Mouse (Mus musculus) CD4-positive, CD25-positive, alpha-beta regulatory T cell, adult 2 months (primary cell): Measurements from ENCODE around the gene Nme3.
"Not testable (repeated sequence)": the region's sequence is repeated elsewhere in the genome, so short reads cannot be mapped to it uniquely, and the experiment has no call there.

Source experiments
- DNase-seq: peaks from one replicate; pipeline ENCODE4 v3.0.0-alpha.2; 2012; ENCODE audit warnings: low read depth, low spot score

The Nme3 gene

GRCm38 (mm10) chr17:24899153-24899552 is 2.9 kb downstream of the Nme3 start:
- DNase-seq = no peak

DNA sequence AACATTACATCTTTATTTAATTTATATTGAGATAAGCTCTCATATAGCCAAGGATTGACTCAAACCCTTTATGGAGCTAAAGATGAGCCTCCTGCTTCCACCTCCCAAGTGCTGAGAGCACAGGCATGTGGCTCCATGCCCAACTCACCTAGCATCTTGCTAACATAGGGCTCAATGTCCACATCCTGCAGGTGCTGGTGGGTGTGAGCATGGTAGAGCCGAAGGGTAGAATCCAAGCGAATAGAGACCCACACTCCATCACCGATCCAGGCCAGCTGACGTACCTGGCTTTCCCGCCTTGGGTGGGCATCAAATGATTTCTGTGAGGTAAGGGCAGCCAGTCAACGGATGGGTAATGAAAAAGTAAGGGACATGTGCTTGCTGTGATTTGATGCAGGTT is 3.7 kb downstream of the Nme3 start:
- no peak for DNase-seq

GRCm38 (mm10) chr17:24902124-24902523 is 5.8 kb downstream of the Nme3 start:
- no peak for DNase-seq

DNA sequence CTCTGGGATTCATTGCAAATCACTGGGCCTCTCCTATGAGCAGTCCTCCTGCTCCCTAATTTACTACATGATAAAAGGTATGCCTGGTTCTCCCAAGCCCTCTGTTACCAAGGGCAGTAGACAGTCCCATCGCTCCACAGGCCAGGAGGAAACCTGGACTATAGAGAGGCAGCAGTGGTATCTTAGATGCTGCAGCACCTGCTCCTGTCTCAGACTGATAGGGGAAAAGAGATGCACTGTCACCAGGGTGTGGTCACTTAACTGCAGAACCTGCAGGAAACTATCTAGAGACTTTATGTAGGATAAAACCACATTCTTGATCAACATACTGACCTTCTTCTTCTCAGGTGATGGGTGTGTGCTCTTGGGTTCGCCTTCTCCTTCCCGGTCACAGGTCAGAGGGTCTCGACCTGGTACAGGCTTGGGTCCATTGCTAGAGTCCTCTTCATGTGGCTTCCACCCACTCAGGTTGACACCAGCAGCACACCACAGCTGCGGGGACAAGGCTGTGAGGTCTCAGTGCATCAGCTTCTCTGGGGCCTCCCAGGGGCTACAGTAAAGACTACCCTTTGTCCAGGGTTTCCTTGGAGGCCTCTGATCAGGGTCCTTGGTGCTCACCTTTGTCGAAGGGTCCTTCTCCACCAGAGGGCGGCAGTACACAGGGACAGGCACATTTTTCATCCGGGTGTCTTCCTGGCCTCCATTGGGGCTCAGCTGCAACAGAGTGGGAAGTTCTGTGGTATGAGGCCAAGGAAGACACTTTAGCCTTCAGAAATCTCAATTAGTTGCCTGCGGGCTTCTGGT is 6.6 kb downstream of the Nme3 start:
- DNase-seq = peak; percentile 33

- DNase-seq = no peak
Observed at GRCm38 (mm10) chr17:24903767-24904166, 7.5 kb downstream of the Nme3 start.

DNA sequence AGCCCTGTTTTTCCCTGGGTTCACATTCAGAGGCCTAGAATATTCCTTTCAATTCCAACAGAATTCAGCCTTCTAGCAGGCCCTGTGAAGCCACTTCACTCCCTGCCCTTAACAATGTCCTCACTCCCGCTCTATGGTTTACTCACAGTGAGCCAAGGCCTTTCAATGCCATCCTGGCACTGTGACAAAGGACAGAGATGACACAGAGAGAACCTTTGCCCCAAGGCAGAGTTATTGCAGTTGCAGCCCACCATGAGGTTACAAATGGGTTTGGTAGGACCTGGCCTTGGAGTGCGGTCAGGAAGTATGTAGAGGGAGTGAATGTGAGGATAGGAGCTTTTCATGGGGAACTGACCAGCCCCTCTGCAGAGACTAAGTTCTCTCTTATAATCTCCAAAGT is 11.3 kb downstream of the Nme3 start:
- no peak for DNase-seq

DNA sequence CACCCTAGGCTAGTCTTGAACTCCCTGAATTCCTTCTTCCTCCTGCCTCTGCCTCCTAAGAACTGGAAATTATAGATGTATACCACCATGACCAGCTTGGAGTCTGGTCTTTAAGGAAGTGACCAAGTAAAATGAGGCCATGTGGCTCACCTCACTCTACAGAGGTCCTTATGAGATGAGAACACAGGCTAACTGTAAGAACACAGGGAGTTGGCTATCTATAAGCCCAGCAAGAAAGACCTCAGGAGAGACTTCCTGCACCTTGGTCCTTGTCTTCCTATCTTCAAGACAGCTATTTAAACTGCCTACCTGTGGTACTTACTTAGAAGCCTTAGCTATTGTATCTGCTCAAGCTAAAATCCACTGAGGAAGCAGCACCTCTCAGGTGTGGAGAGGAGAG is 17.7 kb downstream of the Nme3 start:
- no peak for DNase-seq

GRCm38 (mm10) chr17:24923246-24923645 is 26.9 kb downstream of the Nme3 start:
- no peak for DNase-seq

GRCm38 (mm10) chr17:24929506-24929905 is 33.2 kb downstream of the Nme3 start:
- DNase-seq = no peak

DNA sequence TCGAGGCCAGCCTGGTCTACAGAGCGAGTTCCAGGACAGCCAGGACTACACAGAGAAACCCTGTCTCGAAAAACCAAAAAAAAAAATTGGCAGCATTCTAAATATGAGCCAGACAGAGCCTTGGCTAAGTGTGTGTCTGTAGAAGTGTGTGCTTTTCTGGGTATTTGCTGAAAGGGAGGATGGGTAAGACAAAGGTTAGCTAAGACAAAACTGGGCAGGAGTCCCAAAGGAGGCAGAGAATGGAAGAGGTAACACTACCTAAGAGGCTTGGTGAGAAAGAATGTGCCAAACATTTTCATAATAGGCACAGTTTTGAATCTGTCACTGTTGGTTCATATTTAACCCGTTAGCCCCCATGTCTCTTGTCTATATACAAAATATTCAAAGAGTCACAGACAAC is 36.1 kb downstream of the Nme3 start:
- no peak for DNase-seq

DNA sequence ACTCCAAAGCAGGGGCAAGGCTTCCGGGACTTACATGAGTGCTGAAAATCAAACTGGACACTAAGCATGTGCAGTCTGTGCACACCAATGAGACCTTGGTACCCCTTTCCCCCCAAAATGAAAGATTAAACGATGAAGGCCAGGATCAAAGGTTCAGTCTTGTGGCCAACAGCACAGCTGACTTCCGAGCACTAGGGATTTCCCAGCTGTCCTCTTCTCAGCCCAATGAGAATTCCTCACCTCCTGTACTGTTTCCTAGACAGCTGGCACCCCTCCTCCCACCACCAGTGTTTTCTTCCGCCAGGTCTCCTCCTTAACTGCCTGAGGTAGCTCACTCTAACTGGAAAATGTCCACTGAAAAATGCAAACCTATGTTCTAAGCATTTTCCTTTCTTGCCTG is 36.9 kb downstream of the Nme3 start:
- DNase-seq = no peak

- no peak for DNase-seq
Observed at GRCm38 (mm10) chr17:24934926-24935325, 38.6 kb downstream of the Nme3 start.

GRCm38 (mm10) chr17:24935666-24936065 is 39.4 kb downstream of the Nme3 start:
- no peak for DNase-seq

- DNase-seq = peak; percentile 97
Observed at GRCm38 (mm10) chr17:24936259-24937237, 40.2 kb downstream of the Nme3 start, which contains the start of gene Mapk8ip3. TSS of gene Mapk8ip3 (minus strand) at chr17:24936977.

DNA sequence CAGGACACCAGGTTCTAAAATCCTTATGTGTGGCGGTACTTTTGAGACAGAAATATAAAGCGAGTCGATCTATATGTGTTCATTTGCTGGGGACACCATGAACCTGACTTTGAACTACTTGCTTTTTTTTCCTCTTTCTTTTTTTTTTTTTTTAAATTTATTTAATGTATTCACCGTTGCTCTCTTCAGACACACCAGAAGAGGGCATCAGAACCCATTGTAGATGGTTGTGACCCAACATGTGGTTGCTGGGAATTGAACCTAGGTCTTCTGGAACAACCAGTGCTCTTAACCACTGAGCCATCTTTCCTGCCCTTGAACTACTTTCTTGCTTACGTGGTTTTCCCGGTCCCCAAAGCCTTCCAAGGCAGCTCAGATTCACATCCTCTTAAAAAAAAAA is 41.0 kb downstream of the Nme3 start:
- peak; percentile 19 for DNase-seq

DNA sequence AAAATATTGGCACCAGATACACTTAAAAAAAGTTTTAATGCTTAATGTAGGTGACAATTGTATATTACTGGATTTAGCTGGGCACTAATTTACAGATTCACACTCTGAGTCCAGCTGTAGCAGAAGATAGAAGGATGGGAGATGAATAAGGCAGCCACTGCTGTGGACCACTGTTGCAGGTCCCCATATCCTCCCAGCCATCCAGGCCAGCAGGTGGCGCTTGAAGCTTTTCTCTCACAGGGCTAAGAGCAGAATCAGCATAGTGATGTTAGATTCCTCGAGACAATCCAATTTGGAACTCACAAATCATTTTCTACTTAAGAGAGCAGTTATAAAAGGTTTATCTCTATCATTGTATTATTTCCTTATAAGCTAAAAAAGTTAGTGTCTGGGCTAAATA is 46.2 kb downstream of the Nme3 start:
- peak; percentile 51 for DNase-seq

DNA sequence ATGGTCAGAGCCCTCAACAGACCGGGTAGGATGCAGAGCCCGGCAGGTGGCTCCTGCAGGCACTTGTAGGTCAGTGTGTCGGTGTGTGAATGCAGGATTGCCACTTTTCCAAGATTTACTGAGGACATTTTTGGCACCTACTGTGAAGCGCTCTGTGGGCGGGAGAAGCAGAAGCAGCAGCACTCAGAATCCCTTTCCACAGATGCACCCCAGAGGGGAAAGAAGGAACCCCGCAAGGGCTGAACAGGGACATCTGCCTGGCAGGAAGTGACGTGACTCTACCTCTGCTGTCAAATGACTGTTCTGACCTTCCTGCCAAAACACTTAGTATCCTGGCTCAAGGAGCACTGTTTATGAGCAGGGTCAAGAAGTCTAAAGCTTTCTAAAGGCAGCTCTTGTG is 46.7 kb downstream of the Nme3 start:
- no peak for DNase-seq

DNA sequence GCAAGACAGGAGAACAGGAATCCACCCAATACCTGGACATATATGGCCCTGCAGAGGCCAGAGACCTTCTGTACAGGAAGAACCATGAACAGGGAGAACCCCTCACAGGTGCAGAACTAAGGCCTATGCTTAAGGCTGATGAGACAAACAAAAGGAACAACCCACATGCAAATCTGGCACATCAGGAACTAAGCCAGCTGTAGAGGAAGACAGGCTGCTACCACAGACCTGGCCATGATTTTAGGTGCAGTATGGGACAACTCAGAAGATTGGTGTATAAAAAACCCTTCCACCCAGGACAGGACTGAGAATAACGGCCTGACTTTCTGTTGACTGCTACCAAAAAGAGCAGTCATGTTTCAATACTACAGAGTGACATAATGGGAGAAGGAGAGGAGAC is 47.3 kb downstream of the Nme3 start:
- not testable (repeated sequence) for DNase-seq
